Mouse (Mus musculus) right cerebral cortex, postnatal 10 days (tissue): ENCODE data around the gene Arrdc5.
A peak's percentile ranks its signal among the peaks of the same experiment; 100 is the strongest.

ENCODE experiments used
- DNase-seq, 2 experiments: peaks; one replicate each; pipeline ENCODE4 v3.0.0; 2021; ENCODE audit warnings: low spot score in 2 of 2

Arrdc5 gene

DNA sequence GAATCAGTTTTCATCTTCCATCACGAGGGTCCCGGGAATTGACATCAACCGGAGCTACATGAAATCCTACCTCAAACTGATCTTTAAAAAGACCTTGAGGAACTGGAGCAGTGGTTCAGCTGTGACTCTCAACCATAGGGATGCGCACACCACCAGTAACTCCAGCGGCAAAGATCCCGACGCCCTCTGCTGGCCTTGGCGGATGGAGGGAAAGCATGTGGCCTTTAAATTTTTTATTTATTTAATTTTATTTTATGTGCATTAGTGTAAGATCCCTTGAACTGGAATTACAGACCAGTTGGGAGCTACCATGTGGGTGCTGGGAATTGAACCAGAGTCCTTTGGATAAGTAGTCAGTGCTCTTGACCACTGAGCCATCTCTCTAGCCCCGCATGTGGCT, 44.7 kb downstream of the Arrdc5 start:
- peak; percentile 84 for DNase-seq

DNA sequence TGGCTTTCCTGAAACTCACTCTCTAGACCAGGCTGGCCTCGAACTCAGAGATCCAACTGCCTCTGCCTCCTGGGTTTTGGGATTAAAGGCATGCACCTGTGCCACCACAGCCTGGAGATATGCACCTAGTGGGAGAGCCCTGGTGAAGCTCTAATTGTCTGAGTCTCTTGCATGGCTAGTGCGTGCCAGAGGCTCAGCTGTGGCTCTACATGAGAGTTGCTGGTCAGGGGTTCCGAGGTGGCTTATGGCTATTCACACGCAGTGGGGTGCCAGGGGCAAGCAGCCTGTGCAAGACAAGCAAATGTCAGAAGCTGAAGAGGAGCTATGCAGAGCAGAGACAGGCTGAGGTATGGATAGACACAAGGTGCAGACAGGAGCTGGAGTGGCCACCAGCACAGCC, 45.4 kb downstream of the Arrdc5 start:
- DNase-seq: peak in 1 of 2 experiments; percentile 43

DNA sequence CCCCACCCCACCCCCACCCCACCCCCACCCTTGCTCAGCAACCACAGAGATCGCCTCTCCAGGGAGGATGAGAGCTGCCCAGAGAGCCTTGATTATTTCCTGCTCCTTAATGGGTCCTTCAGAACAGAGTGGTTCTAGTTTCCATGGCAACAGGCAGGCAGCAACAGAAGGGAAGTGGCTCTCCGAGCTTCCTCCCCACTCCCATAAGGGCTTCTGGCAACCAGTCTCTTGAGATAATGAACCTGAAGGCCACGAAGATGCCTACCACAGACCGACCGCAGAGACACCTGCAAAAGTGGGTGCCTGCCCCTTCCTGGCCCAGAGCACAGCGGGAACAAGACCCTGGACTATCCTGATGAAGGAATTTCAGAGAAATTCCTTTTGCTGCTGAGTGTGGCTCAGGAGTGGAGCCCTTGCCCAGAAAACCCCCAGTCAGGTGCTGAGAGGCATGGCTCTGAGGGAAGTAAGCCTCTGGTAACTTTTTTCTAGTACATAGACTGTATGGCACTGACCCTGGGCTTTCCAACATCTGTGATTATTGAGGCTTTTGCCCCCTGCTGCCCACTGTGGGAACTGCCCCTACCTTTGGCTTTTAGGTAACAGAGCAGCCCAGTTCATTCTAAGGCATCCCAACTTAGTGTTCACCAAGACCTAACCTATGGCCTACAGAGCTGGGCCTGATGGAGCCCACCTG, 48.8 kb downstream of the Arrdc5 start:
- peak; percentile 77 to 90 for DNase-seq

DNA sequence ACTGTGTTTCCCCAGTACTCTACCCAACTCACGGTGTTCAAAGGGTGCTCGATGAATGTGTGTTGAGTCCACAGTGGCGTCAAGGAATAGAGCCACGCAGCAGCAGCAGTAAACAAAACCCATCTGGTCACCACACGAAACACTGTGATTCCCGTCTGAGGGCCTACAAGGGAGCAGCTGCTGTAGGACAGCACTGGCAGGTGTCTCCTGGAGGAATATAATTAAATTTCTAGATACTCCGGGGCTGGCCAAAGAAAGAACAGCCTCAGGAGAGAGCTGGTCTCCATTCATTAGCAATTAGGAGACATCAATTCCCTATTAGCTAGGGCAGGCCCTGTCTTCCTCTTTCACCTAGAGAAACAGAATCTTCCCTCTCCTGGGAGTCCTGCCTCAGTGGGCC, 54.5 kb downstream of the Arrdc5 start:
- DNase-seq: no peak
